Mouse (Mus musculus): ENCODE results near the gene Trp53bp2.

GRCm38 (mm10) chr1:182427426-182427825 lies 18.5 kb downstream of the Trp53bp2 start:
- no peak for TF ChIP-seq POLR2A (IDR thresholded peaks at IDR 0.05; ENCODE audit: low read depth, low read length)
- no peak for TF ChIP-seq CTCF (IDR thresholded peaks at IDR 0.05; ENCODE audit: extremely low read depth, insufficient read length, insufficient replicate concordance, low read depth, low read length)

Measured in small intestine, adult 2 months (tissue).